Mouse (Mus musculus): ENCODE measurements at regions not wholly inside any gene's neighbourhood (a gene's known extent, or its start where the extent isn't known, plus 50 kb on each side); places are given as distances from the start of the nearest gene placed in this dataset.
A peak's percentile ranks its signal among the peaks of the same experiment; 100 is the strongest.
"Not testable (repeated sequence)": the region's sequence is repeated elsewhere in the genome, so short reads cannot be mapped to it uniquely, and the experiment has no call there.

- Histone ChIP-seq H3K4me2 (no peak overlapping the region), H3K4me3 (no peak overlapping the region), H3K36me3 (no peaks in the 10 kb centered on the region), H3K9me3 (no peaks in the 10 kb centered on the region), H3K27me3 (no peaks in the 10 kb centered on the region), H3K27ac (no peak overlapping the region), H3K9ac (no peak overlapping the region), H3K4me1 (no peaks in the 10 kb centered on the region)
- WGBS: 74% methylated on average over 6 of the region's 6 CpGs
- no peak for ATAC-seq (ENCODE audit: insufficient number of reproducible peaks, low FRiP score, low TSS enrichment, low read depth)
Measured at GRCm38 (mm10) chr6:6313171-6313570, 96.2 kb upstream of the Slc25a13 start.

GRCm38 (mm10) chr6:6310213-6310612 is 93.2 kb upstream of the Slc25a13 start:
- WGBS: 76% methylated on average over 3 of the region's 3 CpGs
- Histone ChIP-seq H3K27me3 (no peaks in the 10 kb centered on the region), H3K4me3 (no peak overlapping the region), H3K36me3 (no peaks in the 10 kb centered on the region), H3K4me2 (no peak overlapping the region), H3K9ac (no peak overlapping the region), H3K9me3 (no peaks in the 10 kb centered on the region), H3K27ac (no peak overlapping the region), H3K4me1 (no peaks in the 10 kb centered on the region)
- no peak for ATAC-seq (ENCODE audit: insufficient number of reproducible peaks, low FRiP score, low TSS enrichment, low read depth)

- Histone ChIP-seq H3K9ac (no peak overlapping the region), H3K4me3 (no peak overlapping the region), H3K4me1 (no peaks in the 10 kb centered on the region), H3K27me3 (no peaks in the 10 kb centered on the region), H3K4me2 (no peak overlapping the region), H3K9me3 (no peaks in the 10 kb centered on the region), H3K27ac (no peak overlapping the region), H3K36me3 (no peaks in the 10 kb centered on the region)
- 78% methylated on average over 2 of the region's 2 CpGs for WGBS
- no peak for ATAC-seq (ENCODE audit: insufficient number of reproducible peaks, low FRiP score, low TSS enrichment, low read depth)
Measured at GRCm38 (mm10) chr6:6307618-6308017, 90.6 kb upstream of the Slc25a13 start.

DNA sequence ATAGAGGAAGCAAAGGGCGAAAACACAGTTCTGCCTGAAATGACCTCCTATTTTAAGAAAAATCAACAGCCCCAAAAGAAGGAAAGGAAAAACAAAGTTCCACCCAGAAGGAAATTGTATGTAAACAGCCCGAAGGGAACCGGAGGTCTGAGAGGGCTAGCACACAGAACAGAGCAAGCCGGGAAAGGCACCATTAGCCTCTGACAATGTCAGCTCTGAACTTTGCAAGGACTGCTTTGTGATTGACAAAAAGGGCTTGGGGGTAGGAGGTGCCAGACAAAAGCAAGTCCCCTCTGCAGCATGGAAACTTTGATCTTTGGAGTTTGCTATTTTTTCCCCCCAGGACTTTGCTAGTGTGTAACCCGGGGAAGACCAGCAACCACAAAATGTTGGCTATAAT is 86.8 kb upstream of the Slc25a13 start:
- H3K9me3 ChIP-seq: no peaks in the 10 kb centered on the region
- no peak for ATAC-seq (ENCODE audit: insufficient number of reproducible peaks, low FRiP score, low TSS enrichment, low read depth)
- 41% methylated on average over 5 of the region's 5 CpGs for WGBS
- H3K27me3 ChIP-seq: no peaks in the 10 kb centered on the region
- no peaks in the 10 kb centered on the region for H3K4me1 ChIP-seq
- no peak overlapping the region for H3K9ac ChIP-seq
- no peak overlapping the region for H3K27ac ChIP-seq
- H3K36me3 ChIP-seq: no peaks in the 10 kb centered on the region
- no peak overlapping the region for H3K4me2 ChIP-seq
- H3K4me3 ChIP-seq: no peak overlapping the region

DNA sequence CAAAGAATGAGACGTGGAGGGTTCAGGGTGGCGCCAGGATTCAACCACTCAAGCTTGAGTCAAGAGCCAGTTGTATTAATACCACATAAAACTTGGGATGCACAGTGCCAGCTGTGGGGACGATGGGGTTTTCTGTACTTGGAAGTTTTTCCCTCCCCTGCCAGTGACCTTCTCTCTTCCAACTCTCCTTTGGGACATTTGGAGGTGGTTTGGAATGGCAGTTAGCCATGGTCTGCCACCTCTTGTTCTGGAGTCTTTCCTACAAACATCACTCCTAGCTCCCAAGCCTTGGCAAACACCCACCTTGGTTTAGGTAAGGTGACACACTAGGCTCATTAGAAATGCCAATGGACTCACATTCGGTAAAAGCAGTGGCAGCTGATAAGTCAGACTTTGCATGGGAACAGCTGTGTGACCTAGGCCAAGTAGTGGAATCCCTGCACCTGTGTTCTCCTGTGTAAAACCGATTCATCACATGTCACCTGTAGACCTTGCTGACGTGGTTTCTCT is 84.1 kb upstream of the Slc25a13 start:
- no peak for ATAC-seq (ENCODE audit: insufficient number of reproducible peaks, low FRiP score, low TSS enrichment, low read depth)
- Histone ChIP-seq H3K4me1 (no peaks in the 10 kb centered on the region), H3K36me3 (no peaks in the 10 kb centered on the region), H3K4me2 (no peak overlapping the region), H3K9me3 (no peaks in the 10 kb centered on the region), H3K4me3 (no peak overlapping the region), H3K27ac (no peak overlapping the region), H3K27me3 (no peaks in the 10 kb centered on the region), H3K9ac (no peak overlapping the region)
- 76% methylated on average over 6 of the region's 6 CpGs for WGBS

GRCm38 (mm10) chr6:6298867-6299852 is 82.2 kb upstream of the Slc25a13 start:
- no peaks in the 10 kb centered on the region for H3K9me3 ChIP-seq
- H3K9ac ChIP-seq: no peak overlapping the region
- no peaks in the 10 kb centered on the region for H3K4me1 ChIP-seq
- H3K27ac ChIP-seq: no peak overlapping the region
- WGBS: 56% methylated on average over 14 of the region's 14 CpGs
- H3K4me3 ChIP-seq: no peak overlapping the region
- ATAC-seq (ENCODE audit: insufficient number of reproducible peaks, low FRiP score, low TSS enrichment, low read depth): no peak
- no peaks in the 10 kb centered on the region for H3K27me3 ChIP-seq
- H3K4me2 ChIP-seq: no peak overlapping the region
- H3K36me3 ChIP-seq: no peaks in the 10 kb centered on the region

DNA sequence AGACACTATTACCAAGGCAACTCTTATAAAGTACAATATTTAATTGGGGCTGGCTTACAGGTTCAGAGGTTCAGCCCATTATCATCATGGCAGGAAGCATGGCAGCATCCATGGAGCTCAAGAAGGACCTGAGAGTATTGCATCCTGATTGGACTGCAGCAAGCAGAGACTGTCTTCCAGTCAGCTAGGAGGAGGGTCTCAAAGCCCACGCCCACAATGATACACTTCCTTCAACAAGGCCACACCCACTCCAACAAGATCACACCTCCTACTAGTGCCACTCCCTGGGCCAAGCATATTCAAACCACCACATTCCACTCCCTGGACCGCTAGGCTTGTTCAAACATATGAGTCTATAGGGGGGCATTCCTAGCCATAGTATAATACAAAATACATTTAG is 78.6 kb upstream of the Slc25a13 start:
- ATAC-seq (ENCODE audit: insufficient number of reproducible peaks, low FRiP score, low TSS enrichment, low read depth); H3K4me2 ChIP-seq: not testable (repeated sequence)
- WGBS: 85% methylated on average over 2 of the region's 2 CpGs

GRCm38 (mm10) chr6:6291781-6292180 is 74.8 kb upstream of the Slc25a13 start:
- ATAC-seq (ENCODE audit: insufficient number of reproducible peaks, low FRiP score, low TSS enrichment, low read depth): no peak
- no peak overlapping the region for H3K9ac ChIP-seq
- no peak overlapping the region for H3K27ac ChIP-seq
- H3K4me2 ChIP-seq: no peak overlapping the region
- H3K9me3 ChIP-seq: no peaks in the 10 kb centered on the region
- WGBS: 36% methylated on average over 3 of the region's 3 CpGs
- H3K27me3 ChIP-seq: no peaks in the 10 kb centered on the region
- H3K4me3 ChIP-seq: no peak overlapping the region
- no peaks in the 10 kb centered on the region for H3K36me3 ChIP-seq
- 0 out of 2 replicates have a peak, but pooled peaks cover 4% of the 10 kb centered on the region for H3K4me1 ChIP-seq

More for the DNA sequence above, 78.6 kb upstream of the Slc25a13 start:
- not testable (repeated sequence) for H3K9ac ChIP-seq, H3K36me3 ChIP-seq, H3K27ac ChIP-seq, H3K4me3 ChIP-seq, H3K4me1 ChIP-seq, H3K27me3 ChIP-seq, H3K9me3 ChIP-seq

DNA sequence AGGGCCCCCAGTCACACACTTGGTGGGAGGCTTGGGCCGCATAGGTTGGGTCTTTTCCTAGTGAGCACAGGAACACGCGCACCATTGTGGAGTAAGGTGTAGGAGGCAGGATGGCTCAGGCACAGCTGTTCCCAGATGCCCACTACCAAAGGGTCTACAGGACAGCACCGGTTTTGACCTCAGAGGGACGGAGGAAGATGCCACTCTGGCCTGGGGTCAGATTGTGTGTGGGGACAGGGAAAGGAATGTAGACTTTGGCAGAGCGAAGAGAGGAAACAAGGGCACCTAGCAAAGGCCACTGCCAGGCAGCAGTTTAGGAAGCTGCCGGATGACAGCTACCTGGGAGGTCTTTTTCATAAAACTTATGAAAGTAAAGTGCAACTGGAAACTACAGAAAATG is 73.5 kb upstream of the Slc25a13 start:
- H3K36me3 ChIP-seq: no peaks in the 10 kb centered on the region
- no peaks in the 10 kb centered on the region for H3K9me3 ChIP-seq
- no peaks in the 10 kb centered on the region for H3K27me3 ChIP-seq
- 84% methylated on average over 7 of the region's 7 CpGs for WGBS
- H3K4me3 ChIP-seq: no peak overlapping the region
- no peak overlapping the region for H3K27ac ChIP-seq
- ATAC-seq (ENCODE audit: insufficient number of reproducible peaks, low FRiP score, low TSS enrichment, low read depth): no peak
- H3K9ac ChIP-seq: no peak overlapping the region
- no peak overlapping the region for H3K4me2 ChIP-seq
- H3K4me1 ChIP-seq: 0 out of 2 replicates have a peak, but pooled peaks cover 4% of the 10 kb centered on the region

GRCm38 (mm10) chr6:6289806-6290205 is 72.8 kb upstream of the Slc25a13 start:
- Histone ChIP-seq H3K4me2 (no peak overlapping the region), H3K9me3 (no peaks in the 10 kb centered on the region), H3K27me3 (no peaks in the 10 kb centered on the region), H3K27ac (no peak overlapping the region), H3K9ac (no peak overlapping the region), H3K4me3 (no peak overlapping the region), H3K36me3 (no peaks in the 10 kb centered on the region), H3K4me1 (0 out of 2 replicates have a peak, but pooled peaks cover 4% of the 10 kb centered on the region)
- ATAC-seq (ENCODE audit: insufficient number of reproducible peaks, low FRiP score, low TSS enrichment, low read depth): no peak
- 28% methylated on average over 6 of the region's 6 CpGs for WGBS

DNA sequence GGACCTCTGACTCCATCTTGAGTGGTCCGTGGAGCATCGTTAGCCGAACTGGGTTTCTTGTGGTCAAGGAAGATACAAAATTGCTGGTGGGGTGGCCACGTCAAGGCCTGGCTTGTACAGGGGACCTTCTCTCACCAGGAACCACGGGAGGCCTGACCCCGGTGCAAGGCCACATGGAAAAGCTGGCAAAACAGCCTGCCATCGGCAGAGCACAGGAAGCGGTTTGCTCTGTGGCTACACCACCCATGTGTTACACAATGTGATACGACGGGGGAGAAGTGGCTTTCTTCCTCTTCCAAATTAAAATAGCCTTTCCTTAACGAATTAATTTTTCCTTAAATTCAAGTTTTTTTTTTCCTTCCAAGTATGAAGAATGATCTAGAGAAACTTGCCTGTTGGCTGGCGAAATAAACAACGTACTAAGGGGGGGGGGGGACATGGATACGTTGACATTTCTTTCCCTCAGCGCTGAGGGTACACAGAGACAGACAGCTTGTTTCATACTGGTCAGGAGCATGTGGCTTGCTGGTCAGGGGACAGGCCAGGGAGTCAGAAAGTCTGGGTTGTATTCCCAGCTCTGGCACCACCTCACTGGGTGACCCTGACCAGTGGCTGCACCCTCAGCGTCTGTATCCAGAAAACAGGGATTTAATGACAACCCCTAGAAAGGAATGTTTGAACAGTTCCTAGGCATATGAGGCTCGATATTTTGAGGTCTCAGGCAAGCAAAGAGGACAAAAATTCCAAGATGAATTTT is 64.0 kb upstream of the Slc25a13 start:
- no peaks in the 10 kb centered on the region for H3K4me1 ChIP-seq
- no peaks in the 10 kb centered on the region for H3K27me3 ChIP-seq
- WGBS: 81% methylated on average over 17 of the region's 17 CpGs
- H3K9me3 ChIP-seq: no peaks in the 10 kb centered on the region
- H3K9ac ChIP-seq: no peak overlapping the region
- no peak overlapping the region for H3K27ac ChIP-seq
- H3K4me3 ChIP-seq: no peak overlapping the region
- H3K4me2 ChIP-seq: no peak overlapping the region
- ATAC-seq (ENCODE audit: insufficient number of reproducible peaks, low FRiP score, low TSS enrichment, low read depth): no peak
- no peaks in the 10 kb centered on the region for H3K36me3 ChIP-seq

DNA sequence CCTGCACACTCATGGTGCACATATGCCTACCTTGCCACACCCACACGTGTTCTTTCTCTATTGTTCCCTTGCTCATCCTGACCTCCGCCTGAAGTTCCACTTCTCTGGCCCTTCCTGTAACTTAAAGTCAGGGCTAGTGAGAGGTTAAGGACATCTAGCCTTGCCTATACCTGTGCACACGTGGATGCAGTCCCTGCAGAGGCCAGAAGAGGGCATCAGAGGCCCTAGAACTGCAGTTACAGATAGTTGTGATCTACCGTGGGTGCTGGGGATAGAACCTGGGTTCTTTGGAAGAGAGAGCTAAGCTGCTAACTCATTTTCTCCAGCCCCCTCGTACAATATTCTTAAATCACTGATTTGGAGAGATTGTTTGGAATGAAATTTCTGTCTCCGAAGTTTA is 62.7 kb upstream of the Slc25a13 start:
- Histone ChIP-seq H3K27me3 (no peaks in the 10 kb centered on the region), H3K9ac (no peak overlapping the region), H3K4me2 (no peak overlapping the region), H3K9me3 (no peaks in the 10 kb centered on the region), H3K36me3 (no peaks in the 10 kb centered on the region), H3K27ac (no peak overlapping the region), H3K4me3 (no peak overlapping the region), H3K4me1 (no peaks in the 10 kb centered on the region)
- WGBS: 78% methylated on average over 6 of the region's 6 CpGs
- 0 out of 2 replicates have a peak, but pooled peaks have one; percentile 14 for ATAC-seq (ENCODE audit: insufficient number of reproducible peaks, low FRiP score, low TSS enrichment, low read depth)

Measured in limb, embryonic 15.5 days (tissue).